Mouse (Mus musculus): ENCODE data around the gene Herc3. TPM values are rescaled to one million over a fixed set of nuclear protein-coding genes. Genes with fewer than 3 reads are reported as not detected.
A peak's percentile ranks its signal among the peaks of the same experiment; 100 is the strongest.

The Herc3 gene
- polyA plus RNA-seq, 1 experiment from 2014 or later: 13.5 TPM

DNA sequence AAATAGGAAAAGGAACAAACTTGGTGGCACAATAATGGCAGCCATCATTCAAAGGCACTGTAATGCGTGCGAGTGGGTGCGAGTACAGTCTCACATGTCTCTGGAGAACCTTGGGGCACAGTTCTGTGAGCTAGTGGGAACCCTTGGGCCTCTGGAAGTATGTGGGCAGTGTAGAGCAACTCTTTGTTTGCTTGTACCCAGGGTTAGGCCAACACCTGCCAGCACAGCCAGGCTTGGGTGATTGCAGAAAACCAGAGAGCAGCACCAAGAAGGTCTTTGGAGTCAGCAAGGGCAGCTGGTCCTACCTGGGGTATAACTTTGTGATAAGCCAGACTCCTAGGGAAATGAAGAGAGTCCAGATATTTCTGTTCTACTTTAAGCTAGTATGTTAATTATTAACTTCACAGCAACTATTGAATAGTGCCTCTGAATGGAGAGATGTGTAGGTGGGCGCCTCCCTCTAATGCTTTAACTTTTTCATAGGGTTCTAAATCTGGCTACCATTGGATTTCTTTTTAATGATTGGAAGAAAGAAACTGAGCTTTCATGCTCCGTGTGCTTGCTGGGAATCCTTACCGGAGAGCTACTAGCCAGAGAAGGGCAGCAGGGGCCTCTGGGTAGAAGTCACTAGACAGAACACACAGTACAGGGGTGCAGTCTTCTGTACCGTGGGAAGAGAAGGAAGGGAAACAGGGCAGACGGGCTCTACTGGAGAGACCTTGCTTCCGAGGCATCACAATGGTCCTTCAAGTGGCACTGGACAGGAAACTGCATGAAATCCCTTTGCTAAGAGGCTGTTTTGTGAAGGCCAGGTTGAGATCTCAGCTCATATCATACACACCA is 15.8 kb downstream of the Herc3 start:
- Histone ChIP-seq H3K4me1 (replicated peaks; ENCODE audit: control insufficient read depth, insufficient read depth, low read length) (no peaks in the 10 kb centered on the region; the same call in 1 of the 2 replicates), H3K27me3 (ENCODE audit: control insufficient read depth, insufficient read depth, low read length) (no peaks in the 10 kb centered on the region), H3K4me3 (ENCODE audit: low read depth, low read length) (no peak overlapping the region), H3K9me3 (ENCODE audit: control insufficient read depth, low read length) (no peaks in the 10 kb centered on the region), H3K4me2 (ENCODE audit: low read depth, low read length, severe bottlenecking) (no peak overlapping the region), H3K36me3 (ENCODE audit: control insufficient read depth, insufficient read depth, low read length) (no peaks in the 10 kb centered on the region), H3K9ac (ENCODE audit: low read length) (no peak overlapping the region), H3K27ac (ENCODE audit: low read depth, low read length) (no peak overlapping the region)
- DNase-seq (ENCODE audit: low spot score): no peak
- no peak for ATAC-seq (replicated peaks; ENCODE audit: low FRiP score)
- 92% methylated on average over 9 of the region's 9 CpGs for WGBS

DNA sequence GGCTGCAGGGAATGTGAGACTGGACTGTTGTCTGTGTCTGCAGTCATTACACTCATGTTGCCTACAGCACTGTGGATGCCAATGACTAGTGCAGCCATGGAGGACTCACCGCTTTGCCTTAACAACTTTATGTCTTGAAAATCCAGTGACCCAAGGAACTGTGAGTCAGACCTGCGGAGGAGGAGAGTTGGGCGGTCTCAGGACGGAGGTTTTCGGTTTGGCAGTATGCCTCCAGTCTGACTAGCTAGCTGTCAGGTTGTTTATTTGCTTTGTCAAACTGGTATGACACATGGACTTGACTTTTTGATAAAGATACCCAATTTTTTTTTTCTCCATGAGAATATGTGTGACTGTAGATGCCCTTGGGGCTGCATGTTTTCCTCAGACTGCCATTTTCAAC is 16.6 kb downstream of the Herc3 start:
- no peaks in the 10 kb centered on the region for H3K36me3 ChIP-seq (ENCODE audit: control insufficient read depth, insufficient read depth, low read length)
- H3K4me1 ChIP-seq (replicated peaks; ENCODE audit: control insufficient read depth, insufficient read depth, low read length): no peaks in the 10 kb centered on the region; the same call in 1 of the 2 replicates
- no peaks in the 10 kb centered on the region for H3K9me3 ChIP-seq (ENCODE audit: control insufficient read depth, low read length)
- no peak overlapping the region for H3K4me3 ChIP-seq (ENCODE audit: low read depth, low read length)
- H3K27me3 ChIP-seq (ENCODE audit: control insufficient read depth, insufficient read depth, low read length): no peaks in the 10 kb centered on the region
- ATAC-seq (replicated peaks; ENCODE audit: low FRiP score): no peak
- WGBS: 92% methylated on average over 5 of the region's 5 CpGs
- no peak overlapping the region for H3K4me2 ChIP-seq (ENCODE audit: low read depth, low read length, severe bottlenecking)
- no peak overlapping the region for H3K9ac ChIP-seq (ENCODE audit: low read length)
- no peak for DNase-seq (ENCODE audit: low spot score)
- H3K27ac ChIP-seq (ENCODE audit: low read depth, low read length): no peak overlapping the region

- Histone ChIP-seq H3K4me3 (ENCODE audit: low read depth, low read length) (no peak overlapping the region), H3K9ac (ENCODE audit: low read length) (no peak overlapping the region), H3K4me2 (ENCODE audit: low read depth, low read length, severe bottlenecking) (no peak overlapping the region), H3K27ac (ENCODE audit: low read depth, low read length) (no peak overlapping the region), H3K36me3 (ENCODE audit: control insufficient read depth, insufficient read depth, low read length) (no peaks in the 10 kb centered on the region), H3K9me3 (ENCODE audit: control insufficient read depth, low read length) (no peaks in the 10 kb centered on the region), H3K4me1 (replicated peaks; ENCODE audit: control insufficient read depth, insufficient read depth, low read length) (no peaks in the 10 kb centered on the region; the same call in 1 of the 2 replicates), H3K27me3 (ENCODE audit: control insufficient read depth, insufficient read depth, low read length) (no peaks in the 10 kb centered on the region)
- 44% methylated on average over 5 of the region's 5 CpGs for WGBS
- DNase-seq (ENCODE audit: low spot score) (no peak), ATAC-seq (replicated peaks; ENCODE audit: low FRiP score) (no peak)
Measured at GRCm38 (mm10) chr6:58849356-58849755, 18.1 kb downstream of the Herc3 start.

- H3K36me3 ChIP-seq (ENCODE audit: control insufficient read depth, insufficient read depth, low read length): no peaks in the 10 kb centered on the region
- WGBS: 88% methylated on average over 10 of the region's 10 CpGs
- DNase-seq (ENCODE audit: low spot score) (no peak), ATAC-seq (replicated peaks; ENCODE audit: low FRiP score) (no peak)
- H3K4me1 ChIP-seq (replicated peaks; ENCODE audit: control insufficient read depth, insufficient read depth, low read length): no peaks in the 10 kb centered on the region
- H3K4me3 ChIP-seq (ENCODE audit: low read depth, low read length): no peak overlapping the region
- H3K4me2 ChIP-seq (ENCODE audit: low read depth, low read length, severe bottlenecking): no peak overlapping the region
- H3K27me3 ChIP-seq (ENCODE audit: control insufficient read depth, insufficient read depth, low read length): no peaks in the 10 kb centered on the region
- no peaks in the 10 kb centered on the region for H3K9me3 ChIP-seq (ENCODE audit: control insufficient read depth, low read length)
- no peak overlapping the region for H3K27ac ChIP-seq (ENCODE audit: low read depth, low read length)
- no peak overlapping the region for H3K9ac ChIP-seq (ENCODE audit: low read length)
Measured at GRCm38 (mm10) chr6:58855676-58856367, 24.6 kb downstream of the Herc3 start.

DNA sequence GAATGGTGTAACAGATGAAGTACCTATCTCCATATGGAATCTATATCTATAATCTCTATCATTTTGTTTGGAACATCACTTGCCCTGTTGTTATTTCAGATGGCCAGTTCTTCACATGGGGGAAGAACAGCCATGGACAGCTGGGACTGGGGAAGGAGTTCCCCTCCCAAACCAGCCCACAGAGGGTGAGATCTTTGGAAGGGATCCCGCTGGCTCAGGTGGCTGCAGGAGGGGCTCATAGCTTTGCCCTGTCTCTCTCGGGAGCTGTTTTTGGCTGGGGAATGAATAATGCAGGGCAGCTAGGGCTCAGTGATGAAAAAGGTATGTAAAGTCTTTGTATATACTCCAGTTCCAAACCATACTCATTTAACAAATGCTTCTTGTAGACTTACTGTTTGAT is 25.2 kb downstream of the Herc3 start:
- no peak overlapping the region for H3K4me3 ChIP-seq (ENCODE audit: low read depth, low read length)
- 81% methylated on average over 2 of the region's 2 CpGs for WGBS
- no peak overlapping the region for H3K9ac ChIP-seq (ENCODE audit: low read length)
- H3K27me3 ChIP-seq (ENCODE audit: control insufficient read depth, insufficient read depth, low read length): no peaks in the 10 kb centered on the region
- H3K27ac ChIP-seq (ENCODE audit: low read depth, low read length): no peak overlapping the region
- no peaks in the 10 kb centered on the region for H3K36me3 ChIP-seq (ENCODE audit: control insufficient read depth, insufficient read depth, low read length)
- H3K4me1 ChIP-seq (replicated peaks; ENCODE audit: control insufficient read depth, insufficient read depth, low read length): no peaks in the 10 kb centered on the region
- no peaks in the 10 kb centered on the region for H3K9me3 ChIP-seq (ENCODE audit: control insufficient read depth, low read length)
- DNase-seq (ENCODE audit: low spot score): no peak
- ATAC-seq (replicated peaks; ENCODE audit: low FRiP score): no peak
- H3K4me2 ChIP-seq (ENCODE audit: low read depth, low read length, severe bottlenecking): no peak overlapping the region

DNA sequence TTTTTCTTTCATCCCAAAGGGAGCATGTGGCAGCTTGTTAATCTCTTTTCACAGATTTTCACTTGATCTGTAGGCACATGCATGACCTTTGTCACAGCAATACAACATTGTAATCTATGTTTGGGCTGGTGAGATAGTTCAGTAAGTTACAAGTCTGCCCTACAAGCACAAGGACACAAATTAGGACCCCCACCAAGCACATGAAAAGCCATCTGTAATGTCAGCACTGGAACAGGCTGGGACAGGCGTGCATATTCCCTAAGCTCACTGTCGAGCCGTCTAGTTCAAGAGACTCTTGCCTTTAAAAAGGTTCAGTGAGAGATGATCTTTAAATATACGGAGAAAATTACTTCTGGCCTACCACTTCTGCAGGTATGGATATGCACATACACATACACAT is 28.3 kb downstream of the Herc3 start:
- no peaks in the 10 kb centered on the region for H3K4me1 ChIP-seq (replicated peaks; ENCODE audit: control insufficient read depth, insufficient read depth, low read length)
- H3K27me3 ChIP-seq (ENCODE audit: control insufficient read depth, insufficient read depth, low read length): no peaks in the 10 kb centered on the region
- H3K36me3 ChIP-seq (ENCODE audit: control insufficient read depth, insufficient read depth, low read length): no peaks in the 10 kb centered on the region
- H3K9ac ChIP-seq (ENCODE audit: low read length): no peak overlapping the region
- H3K4me2 ChIP-seq (ENCODE audit: low read depth, low read length, severe bottlenecking): no peak overlapping the region
- 85% methylated on average over 4 of the region's 4 CpGs for WGBS
- no peaks in the 10 kb centered on the region for H3K9me3 ChIP-seq (ENCODE audit: control insufficient read depth, low read length)
- no peak for DNase-seq (ENCODE audit: low spot score)
- no peak overlapping the region for H3K27ac ChIP-seq (ENCODE audit: low read depth, low read length)
- no peak overlapping the region for H3K4me3 ChIP-seq (ENCODE audit: low read depth, low read length)
- ATAC-seq (replicated peaks; ENCODE audit: low FRiP score): no peak

- 79% methylated on average over 9 of the region's 9 CpGs for WGBS
- no peak for DNase-seq (ENCODE audit: low spot score)
- Histone ChIP-seq H3K27me3 (ENCODE audit: control insufficient read depth, insufficient read depth, low read length) (no peaks in the 10 kb centered on the region), H3K9ac (ENCODE audit: low read length) (no peak overlapping the region), H3K4me3 (ENCODE audit: low read depth, low read length) (no peak overlapping the region), H3K4me2 (ENCODE audit: low read depth, low read length, severe bottlenecking) (no peak overlapping the region), H3K27ac (ENCODE audit: low read depth, low read length) (no peak overlapping the region), H3K36me3 (ENCODE audit: control insufficient read depth, insufficient read depth, low read length) (no peaks in the 10 kb centered on the region), H3K4me1 (replicated peaks; ENCODE audit: control insufficient read depth, insufficient read depth, low read length) (no peaks in the 10 kb centered on the region), H3K9me3 (ENCODE audit: control insufficient read depth, low read length) (no peaks in the 10 kb centered on the region)
- no peak for ATAC-seq (replicated peaks; ENCODE audit: low FRiP score)
Measured at GRCm38 (mm10) chr6:58862446-58862993, 31.3 kb downstream of the Herc3 start.

- Histone ChIP-seq H3K4me2 (ENCODE audit: low read depth, low read length, severe bottlenecking) (no peak overlapping the region), H3K4me1 (replicated peaks; ENCODE audit: control insufficient read depth, insufficient read depth, low read length) (no peaks in the 10 kb centered on the region), H3K36me3 (ENCODE audit: control insufficient read depth, insufficient read depth, low read length) (no peaks in the 10 kb centered on the region), H3K9ac (ENCODE audit: low read length) (no peak overlapping the region), H3K27ac (ENCODE audit: low read depth, low read length) (no peak overlapping the region), H3K27me3 (ENCODE audit: control insufficient read depth, insufficient read depth, low read length) (no peaks in the 10 kb centered on the region), H3K4me3 (ENCODE audit: low read depth, low read length) (no peak overlapping the region), H3K9me3 (ENCODE audit: control insufficient read depth, low read length) (no peaks in the 10 kb centered on the region)
- WGBS: 82% methylated on average over 4 of the region's 4 CpGs
- DNase-seq (ENCODE audit: low spot score) (no peak), ATAC-seq (replicated peaks; ENCODE audit: low FRiP score) (peak; percentile 36; the same call in 1 of the 2 replicates)
Measured at GRCm38 (mm10) chr6:58863631-58864235, 32.5 kb downstream of the Herc3 start.

All from forebrain, embryonic 11.5 days (tissue).